Mouse (Mus musculus) bone marrow macrophage, adult 2 months (primary cell): ENCODE results near the gene Syt1.

Experiments
- CTCF ChIP-seq: IDR thresholded peaks from 2 replicates; pipeline ENCODE4 v1.5.1; 2012; ENCODE audit warnings: low read depth, mild to moderate bottlenecking, low read length, moderate library complexity
- POLR2A ChIP-seq: IDR thresholded peaks from 2 replicates; pipeline ENCODE4 v1.6.1; 2012; ENCODE audit warnings: mild to moderate bottlenecking, low read depth, low read length, borderline replicate concordance

DNA sequence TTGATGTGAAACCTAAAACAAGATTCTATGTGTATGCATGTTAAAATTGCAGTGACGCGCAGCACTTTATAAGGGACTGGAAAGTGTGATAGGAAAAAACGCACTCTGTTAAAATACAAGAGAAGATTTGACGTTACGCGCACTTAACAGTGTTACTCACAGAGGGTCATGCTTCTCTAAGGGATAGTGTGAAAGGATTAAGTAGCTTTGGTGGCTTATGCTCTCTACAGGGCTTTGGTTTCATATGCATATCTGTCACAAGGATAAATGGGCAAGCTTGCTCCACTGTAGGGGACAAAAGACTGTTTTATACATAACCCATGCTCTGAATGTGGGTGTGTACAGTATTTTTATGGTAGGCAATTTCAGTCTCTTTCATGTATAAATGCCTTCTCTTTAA lies 178.5 kb downstream of the Syt1 start:
- TF ChIP-seq CTCF (no peak), POLR2A (no peak)
